Mouse (Mus musculus) spleen, postnatal 36 days (tissue): Measurements from ENCODE around the gene Smtn.
A peak's percentile ranks its signal among the peaks of the same experiment; 100 is the strongest.

Experiments
- DNase-seq, 2 experiments: peaks; one replicate each; pipeline ENCODE4 v3.0.0; 2022; ENCODE audit warnings: low spot score in 2 of 2, mixed read lengths in 1 of 2

Smtn gene

DNA sequence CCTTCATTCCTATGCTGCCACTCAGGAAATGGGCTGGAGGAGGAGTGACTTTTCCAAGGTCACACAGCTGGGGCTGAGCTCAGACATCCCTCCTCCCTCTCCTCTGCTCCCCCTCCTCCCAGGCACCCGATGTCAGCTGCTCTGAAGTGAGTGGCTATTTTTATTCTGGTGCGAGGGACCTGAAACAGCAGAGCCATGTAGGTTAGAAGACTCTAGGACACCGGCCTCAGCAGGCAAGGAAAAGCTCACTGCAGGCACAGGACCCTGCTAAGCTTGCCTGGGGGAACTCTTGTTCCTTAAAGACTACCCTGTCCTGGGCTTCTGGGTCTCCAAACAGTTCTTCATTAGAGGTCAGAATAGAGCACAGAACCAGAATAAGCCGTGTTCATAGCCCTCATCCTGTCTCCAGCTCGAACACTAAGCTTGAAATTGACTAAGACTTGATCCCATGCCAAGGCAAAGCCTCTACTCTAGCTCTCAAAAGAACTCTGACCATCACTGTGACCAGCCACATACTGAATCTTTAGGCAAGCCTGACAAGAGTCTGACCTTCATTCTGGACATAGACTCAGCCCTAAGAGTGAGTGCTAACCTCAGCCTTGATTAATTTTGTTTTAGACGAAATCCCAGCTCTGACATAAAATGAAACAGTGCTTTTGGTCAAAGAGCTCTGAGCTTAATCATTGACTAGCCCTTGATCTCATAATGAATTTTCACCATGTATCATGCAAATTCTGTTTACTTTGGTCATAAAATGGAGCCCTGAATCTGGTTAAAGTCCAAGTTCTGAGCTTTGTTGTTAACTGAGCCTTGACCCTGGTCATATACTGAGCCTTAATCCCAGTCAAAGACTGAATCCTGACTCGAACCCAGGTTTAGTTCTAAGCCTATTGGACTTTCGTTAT, 31.0 kb downstream of the Smtn start:
- no peak for DNase-seq

DNA sequence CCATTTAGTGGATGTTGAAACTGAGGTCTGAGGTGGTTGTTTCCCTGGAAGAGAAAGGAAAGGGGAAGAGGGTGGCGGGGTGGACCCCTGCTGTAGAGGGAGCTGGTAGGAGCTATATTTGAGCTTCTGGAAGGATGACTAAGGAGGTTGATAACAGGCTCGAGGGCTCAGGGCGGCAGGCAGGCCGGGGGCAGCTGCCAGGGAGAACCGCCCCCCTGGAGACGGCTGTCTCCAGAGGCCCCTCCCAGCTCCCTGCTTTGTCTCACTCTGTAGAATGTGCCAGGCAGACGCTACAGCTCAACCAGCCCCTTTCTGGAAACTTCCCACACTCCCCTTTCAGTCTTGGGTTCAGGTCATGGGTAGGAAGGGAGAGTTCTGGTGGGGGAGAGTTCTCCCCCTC, 32.2 kb downstream of the Smtn start:
- DNase-seq = no peak

DNA sequence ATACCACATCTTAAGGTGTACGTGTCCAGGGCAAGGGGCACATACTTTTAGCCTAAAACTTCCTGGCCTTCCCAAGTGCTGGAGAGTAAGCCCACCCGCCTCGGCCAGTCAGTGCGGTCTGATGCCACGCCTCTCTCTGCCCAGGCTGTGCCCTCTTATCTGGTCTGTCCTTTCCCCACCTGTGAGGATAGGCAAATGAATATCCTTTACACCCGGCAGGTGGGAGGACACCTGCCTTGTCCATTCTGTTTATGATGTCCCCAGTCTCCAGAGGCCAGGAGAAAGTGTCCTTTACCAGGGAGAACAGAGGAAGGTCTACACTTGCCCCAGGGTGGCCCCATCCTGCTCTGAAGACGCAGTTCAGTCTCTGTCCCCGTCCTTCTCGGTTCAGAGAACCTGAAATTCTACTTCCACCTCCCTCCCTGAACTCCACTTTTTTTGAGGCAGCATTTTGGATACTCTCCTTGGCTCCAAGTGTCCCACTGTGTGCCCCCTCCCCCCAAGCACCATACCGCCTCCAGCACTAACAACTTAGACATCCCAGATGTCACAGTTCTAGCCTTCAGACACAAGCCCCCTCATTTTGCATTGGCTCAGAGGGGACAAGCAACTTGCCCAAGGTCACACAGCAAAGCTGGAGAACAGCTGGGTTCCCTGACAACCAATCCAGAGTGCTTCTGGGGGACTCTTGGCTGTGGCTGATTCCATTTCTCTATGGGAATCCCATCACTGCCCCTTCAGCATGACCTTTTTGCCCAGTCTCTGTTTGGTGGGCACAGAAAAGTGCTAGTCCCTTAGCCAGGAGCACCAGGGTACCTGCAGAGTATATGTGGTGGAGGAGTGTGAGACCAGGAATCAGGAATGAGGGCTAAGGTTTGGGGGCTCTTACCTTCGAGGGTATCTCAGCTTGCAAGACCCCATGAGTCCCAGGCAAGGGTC, 36.4 kb downstream of the Smtn start:
- DNase-seq = no peak

DNA sequence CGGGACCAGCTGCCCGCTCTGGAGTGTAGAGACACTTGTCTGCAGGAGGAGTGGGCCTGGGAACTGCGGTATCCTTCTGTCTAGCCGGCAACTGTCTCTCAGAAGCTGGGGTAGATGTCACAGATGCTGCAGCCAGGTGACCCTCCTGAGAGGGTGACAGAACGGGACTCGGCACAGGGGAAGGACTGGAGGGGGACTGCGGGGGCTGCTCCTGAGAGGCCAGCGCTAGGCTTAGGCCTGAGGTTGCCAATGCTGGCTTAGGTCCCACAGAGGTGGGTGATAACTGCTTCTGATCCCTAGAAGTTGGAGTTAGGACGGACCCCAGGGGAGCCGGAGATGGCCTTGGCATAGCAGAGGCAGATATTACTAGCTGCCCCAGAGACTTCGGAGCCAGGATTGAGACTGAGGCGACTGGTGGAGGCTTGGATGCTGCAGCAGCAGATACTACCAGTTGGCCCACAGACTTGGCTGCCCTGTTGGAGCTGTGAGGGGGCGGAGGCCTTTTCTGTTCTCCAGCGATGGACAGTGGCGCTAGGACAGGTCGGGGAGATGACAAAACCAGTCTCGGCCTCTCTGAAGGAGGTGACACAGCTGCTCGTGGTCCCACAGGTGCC, 37.8 kb downstream of the Smtn start:
- DNase-seq = no peak

DNA sequence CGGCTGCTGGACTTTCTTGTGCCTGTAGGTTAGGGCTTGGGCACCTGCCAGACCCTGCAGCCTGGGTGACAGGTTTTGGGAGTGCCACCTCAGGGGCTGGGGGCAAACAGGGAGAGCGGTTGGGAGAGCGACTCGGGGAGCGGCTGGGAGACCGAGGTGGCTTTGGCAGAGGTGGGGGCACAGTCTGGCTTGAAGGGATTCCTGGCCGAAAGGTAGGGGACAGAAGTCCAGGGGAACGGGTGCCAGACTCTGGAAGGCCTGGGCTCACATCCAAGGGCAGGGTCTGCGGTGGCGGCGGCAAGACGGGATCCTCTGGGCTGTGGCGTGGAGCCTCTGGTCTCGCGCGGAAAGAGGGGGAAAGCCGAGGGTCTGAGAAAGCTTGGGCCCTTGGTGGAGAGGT, 38.4 kb downstream of the Smtn start:
- no peak for DNase-seq

DNA sequence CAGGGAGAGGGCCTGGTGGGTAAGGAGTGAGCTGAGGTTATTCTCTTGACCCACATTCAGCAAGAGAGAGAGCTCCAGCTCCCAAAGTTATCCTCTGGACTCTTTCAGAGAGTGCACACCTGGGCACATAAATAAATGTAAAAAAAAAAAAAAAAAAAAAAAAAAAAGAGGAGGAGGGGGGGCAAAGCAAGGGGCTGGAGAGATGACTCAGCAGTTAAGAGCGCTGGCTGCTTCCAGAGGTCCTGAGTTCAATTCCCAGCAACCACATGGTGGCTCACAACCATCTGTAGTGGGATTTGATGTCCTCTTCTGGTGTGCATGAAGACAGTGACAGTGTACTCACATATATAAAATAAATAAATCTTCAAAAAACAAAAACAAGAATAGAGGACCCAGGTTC, 43.1 kb downstream of the Smtn start:
- DNase-seq = no peak

DNA sequence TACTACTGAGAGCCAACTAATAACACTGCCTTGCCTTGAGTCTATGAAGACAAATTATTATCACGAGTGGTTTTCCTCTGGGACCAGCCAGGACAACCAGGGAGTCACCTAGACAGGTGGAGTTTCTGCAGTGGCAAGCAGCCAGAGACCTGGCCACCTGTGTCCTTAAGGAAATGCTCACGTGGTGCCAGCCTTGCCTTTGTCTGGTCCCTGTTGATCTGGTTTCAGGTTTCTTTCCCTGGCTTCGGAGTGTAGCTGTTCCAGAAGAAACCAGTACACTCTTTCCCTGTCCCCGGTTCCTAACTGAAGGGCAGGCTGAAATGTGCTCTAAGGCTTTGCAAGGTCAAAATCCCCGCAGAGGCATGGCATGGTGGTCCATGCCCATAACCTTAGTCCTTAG, 43.7 kb downstream of the Smtn start:
- DNase-seq = no peak

DNA sequence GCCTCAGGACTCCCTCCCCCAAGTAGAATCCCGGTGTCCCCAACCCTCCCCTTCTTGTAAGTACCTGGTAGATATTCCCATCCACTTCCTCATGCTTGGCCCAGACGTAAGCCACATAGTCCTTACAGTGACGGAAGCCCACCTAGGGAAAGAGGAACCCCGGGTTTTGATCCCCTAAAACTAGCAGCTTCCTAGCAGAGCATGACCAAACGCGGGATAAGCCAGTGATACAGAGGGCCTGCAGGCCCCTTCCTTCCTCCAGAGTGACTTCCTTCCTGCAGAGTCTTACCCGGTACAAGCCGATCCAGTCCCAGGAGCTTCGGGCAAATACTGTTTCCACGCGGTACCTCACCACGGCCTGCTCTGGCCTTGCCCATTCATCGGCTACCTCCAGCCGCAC, 44.9 kb downstream of the Smtn start:
- no peak for DNase-seq

DNA sequence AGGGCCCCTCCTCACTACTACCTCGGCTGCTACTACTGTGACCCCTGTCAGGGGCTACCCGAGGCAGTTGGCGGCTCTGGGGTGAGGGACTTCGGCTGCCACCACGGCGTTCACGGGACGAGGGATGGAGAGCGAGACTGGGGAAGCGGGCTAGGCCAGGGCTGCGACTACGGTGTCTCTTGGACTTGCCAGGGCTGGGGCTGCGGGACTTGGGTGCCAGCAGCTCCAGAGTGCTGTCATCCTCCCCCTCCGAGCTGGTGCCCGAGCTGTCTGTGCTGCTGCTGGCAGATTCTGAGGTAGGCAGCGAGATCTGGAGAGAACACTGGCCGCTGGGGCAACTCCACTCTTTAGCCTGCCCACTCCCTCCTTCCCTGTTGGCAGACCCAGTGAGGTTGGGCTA, 45.6 kb downstream of the Smtn start:
- no peak for DNase-seq

DNA sequence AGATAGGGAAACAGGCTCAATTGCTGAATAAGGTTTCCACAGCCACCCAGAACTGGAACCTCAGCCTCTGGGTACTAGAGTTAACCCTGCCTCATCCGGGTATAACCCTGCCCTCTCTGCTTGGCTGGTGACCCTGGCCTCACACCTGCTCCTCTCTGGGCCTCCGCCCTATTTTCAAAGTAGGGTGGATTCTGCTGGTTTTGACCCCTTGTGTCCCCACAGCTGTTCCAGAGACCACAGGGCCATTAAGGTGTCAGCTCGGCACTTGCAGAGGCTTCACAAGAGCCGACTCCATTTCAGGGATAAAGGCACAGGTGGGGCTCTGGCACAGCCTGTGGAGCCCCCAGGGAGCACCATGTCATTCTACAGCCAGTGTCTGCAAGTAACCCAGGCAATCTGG, 47.7 kb downstream of the Smtn start:
- DNase-seq = no peak

DNA sequence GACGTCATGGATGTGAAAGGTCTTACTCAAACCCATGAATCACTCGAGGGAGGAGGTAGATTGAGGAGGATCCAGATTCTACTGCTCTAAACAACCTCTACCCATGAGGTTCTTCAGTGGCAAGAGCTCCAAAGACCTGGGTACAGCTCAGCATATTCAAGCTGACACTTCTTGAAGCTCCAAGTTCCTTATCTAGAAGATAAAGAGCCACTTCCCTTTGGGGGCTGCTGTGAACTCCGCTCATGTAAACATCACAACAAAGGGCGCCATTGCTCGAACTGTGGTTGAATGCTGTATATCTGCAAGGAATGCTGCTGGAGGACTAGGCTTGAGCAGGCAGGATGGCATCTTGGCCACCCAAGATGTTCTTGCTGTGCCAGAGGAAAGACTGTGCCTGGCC, 51.4 kb downstream of the Smtn start:
- no peak for DNase-seq

DNA sequence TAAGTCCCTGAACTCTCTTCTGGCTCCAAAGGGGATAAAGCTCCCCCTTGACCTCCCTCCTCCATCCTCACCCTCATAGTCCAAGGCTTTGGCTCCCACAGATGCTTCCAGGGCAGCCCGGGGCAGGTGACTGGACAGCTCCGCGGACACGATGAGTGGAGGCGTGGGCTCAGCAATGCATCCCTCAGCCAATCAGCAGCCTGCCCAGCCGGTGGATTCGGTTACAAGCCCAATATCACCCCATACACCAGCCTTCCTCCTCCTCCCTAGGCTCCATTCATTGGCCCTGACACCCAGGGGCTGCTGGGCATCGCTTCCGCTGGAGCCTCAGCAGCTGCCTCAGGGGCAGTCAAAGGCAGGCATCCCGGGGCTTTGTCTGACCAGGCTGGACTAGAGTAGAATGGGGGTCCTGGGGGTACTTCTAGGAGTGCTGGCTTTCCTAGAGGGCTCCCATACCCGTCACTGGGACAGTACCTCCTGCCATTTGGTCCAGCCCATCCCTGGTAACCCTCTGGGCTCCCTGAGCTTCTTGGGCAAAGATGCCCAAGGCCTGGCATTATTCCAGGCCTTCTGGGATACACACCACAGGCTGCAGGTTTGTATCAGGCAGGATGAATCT, 52.4 kb downstream of the Smtn start, which contains the start of gene Pla2g3:
Gene Pla2g3, plus strand, starts transcription at position 333 of the 619 bp plus-strand sequence.
- DNase-seq = no peak

DNA sequence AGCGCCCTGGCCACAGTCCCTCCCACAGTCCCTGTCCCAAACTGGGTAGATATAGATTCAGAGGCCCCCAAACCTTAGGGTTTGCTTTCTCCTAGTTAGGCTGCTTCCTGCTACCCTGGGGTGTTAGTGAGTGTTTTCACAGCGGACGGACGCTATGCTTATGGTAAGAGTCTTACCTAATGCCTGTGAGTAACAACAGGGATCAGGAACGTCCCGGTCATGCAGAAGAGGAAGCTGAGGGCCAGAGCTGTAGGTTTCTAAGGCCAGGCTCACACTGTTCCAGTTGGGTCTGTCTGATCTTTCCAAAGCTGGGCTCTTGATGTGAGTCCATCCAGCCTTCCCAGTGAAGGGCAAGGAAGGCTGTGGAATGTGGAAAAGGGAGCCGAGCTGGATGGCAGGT, 54.1 kb downstream of the Smtn start:
- DNase-seq = no peak

DNA sequence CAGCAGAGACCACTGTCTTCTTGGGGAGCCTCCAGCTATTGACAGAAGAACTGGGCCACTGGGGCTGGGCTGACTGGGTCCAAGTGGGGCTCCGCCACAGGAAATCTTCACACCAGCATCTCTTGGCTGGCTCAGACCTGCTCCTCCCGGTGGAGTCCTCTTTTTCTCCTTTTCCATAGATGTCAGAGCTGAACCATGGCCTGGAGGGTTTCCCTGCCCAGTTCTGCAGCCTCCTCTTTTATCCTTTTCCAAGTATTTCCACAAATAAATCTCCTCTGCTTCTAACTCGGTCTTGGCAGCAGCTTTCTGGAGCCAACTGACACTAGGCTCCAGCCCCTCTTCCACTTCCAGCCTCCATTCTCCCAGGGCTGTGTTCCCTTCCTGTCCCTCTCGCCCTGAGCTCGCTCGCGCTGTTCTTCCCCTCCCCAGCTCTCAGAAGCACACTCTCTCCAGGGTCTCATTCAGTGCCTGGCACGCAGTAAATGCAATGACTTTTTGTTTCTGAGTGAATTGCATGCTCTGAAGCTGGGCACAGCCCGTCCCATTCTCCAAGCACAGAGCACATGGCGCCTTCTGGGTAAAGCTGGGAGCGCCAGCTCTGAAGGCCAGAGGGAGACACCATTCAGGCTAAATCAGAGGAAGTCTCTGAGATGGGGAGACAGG, 56.3 kb downstream of the Smtn start:
- DNase-seq = no peak

DNA sequence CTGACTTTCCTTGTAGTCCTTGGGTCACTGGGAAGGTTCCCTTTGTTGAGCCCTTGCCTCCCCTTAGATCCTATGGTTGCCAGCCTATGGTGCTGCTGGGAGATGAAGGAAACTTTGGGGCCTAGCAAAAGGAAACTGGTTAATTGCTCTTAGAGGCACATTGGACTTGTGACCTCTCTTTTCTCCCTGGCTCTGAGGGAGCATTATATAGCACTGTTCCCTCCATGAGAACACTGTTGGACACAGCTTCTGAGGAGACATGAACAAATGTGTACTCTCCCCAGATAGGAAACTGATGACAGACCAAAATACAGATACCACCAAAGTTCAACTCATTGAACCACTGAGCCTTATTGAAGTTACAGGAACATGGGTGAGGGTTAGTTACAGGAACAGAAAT, 64.9 kb downstream of the Smtn start:
- no peak for DNase-seq

DNA sequence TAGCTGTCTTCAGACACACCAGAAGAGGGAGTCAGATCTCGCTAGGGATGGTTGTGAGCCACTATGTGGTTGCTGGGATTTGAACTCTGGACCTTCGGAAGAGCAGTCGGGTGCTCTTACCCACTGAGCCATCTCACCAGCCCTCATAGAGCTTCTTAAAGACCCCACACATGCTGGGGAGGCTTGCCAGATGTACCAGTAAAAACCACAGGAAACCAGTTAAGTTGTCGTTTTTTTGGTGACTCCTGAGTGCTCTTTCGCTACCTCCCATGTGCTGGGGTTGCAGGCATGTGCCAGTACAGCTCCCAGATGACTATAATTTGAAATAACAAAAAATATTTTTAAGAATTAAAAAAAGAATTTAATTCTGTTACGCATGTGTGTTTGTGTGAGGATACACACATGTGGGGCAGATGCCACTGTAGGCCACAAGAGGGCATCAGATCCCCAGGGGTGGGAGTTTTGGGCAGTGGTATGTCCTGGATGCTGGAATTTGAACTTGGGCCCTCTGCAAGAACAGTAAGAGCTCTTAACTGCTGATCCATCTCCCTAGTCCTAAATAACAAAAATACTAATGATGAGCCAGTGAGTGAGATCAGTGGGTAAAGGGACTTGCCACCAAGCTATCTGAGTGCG, 65.8 kb downstream of the Smtn start:
- DNase-seq = no peak

DNA sequence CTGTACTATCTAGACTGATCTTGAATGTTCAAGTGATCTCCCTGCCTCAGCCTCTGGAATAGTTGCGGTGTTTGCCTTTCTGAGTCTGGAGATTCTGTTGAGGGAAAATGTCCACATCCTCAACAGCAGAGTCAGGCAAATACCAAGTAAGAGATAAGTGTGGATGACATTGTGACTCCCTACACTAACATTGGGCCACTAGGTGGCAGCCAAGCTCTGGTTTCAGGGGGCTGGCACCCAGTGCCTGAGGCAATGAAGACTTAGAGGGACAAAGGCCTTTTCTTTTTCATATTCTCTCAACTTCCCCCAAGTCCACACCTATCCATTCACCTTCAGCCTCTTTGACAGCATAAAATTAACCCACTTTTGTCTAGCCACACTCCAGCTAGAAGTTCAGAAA, 67.9 kb downstream of the Smtn start:
- DNase-seq = peak; percentile 61 to 68

DNA sequence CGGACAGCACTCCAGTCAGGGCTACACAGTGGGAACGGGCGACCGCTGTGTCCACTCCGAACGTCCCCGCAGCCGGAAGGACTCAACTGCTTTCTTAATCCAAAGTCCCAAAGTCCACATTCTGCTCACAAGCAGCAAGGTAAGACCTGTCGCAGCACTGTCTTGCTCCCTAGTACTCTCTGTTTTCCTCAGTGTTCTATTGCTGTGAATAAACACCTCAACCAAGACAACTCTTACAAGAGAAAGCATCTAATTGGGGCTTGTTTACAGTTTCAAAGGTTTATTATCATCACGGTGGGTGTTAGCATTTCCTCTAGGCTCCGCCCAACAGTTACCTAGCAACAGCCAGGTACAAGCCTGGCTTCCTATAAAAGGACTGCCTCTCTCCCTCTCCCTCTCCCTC, 69.0 kb downstream of the Smtn start:
- DNase-seq = no peak
